Mouse (Mus musculus) liver, postnatal 0 days (tissue): ENCODE results near the gene Pde4b.

Source experiments
- CTCF ChIP-seq: sonication (generic); IDR thresholded peaks from 2 replicates; pipeline ENCODE4 v1.5.1; 2016; ENCODE audit warnings: antibody characterized with exemption, low read depth
- EP300 ChIP-seq: IDR thresholded peaks from 2 replicates; pipeline ENCODE4 v1.6.1; 2016; ENCODE audit warnings: antibody characterized with exemption, low read depth, mild to moderate bottlenecking

GRCm38 (mm10) chr4:102255295-102255670, 167.9 kb downstream of the Pde4b start:
- TF ChIP-seq CTCF = no peak
- no peak for TF ChIP-seq EP300
